In the genomic region with DNA sequence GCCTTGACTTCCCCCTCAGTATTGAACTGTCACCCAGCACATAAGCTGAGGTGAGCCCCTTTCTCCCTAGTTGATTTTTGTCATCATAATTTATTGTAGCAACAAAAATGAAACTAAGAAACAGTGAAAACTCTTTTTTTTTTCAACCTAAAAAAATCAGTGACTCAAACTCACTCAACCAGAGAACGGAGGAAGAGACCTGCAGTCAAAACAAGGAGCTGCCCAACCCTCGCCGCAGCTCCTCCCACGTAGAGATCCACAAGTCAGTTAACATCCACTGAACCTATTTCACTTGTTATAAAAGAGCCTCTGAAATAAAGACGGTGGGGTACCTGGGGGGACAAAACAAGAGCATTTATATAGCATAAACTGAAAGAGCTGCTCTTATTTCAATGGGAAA, we compare ENCODE assay signal across 25 mouse cellular contexts. TPM values are rescaled to one million over a fixed set of nuclear protein-coding genes. Genes with fewer than 3 reads are reported as not detected.
DNase-seq lines count a peak whose midpoint lies in the region; ATAC-seq and TF ChIP-seq lines count a peak whose summit lies in the region.
"Had no signal": no experiment of that assay in that cellular context is flagged by ENCODE, and none has a peak within 500 bp of the region (broad histone marks: within the 10 kb centered on the region; RNA-seq: fewer than 3 reads in every experiment).

No protein-coding gene starts in this region.

- no peaks in the 10 kb centered on the region for H3K27me3 ChIP-seq in spleen, adult 2 months (ENCODE audit: control insufficient read depth, insufficient read depth, low read length)
- H3K27me3 ChIP-seq: embryonic facial prominence, embryonic 15.5 days; hindbrain, embryonic 15.5 days; liver, embryonic 12.5 days; midbrain, embryonic 13.5 days; neural tube, embryonic 13.5 days; stomach, embryonic 15.5 days had no signal

- WGBS in spleen, adult 2 months, result 33% methylated on average over 5 of the region's 5 CpGs

- H3K36me3 ChIP-seq in spleen, adult 2 months (ENCODE audit: control insufficient read depth, insufficient read depth, low read length), result no peaks in the 10 kb centered on the region; the same call in 1 of the 2 replicates

- TF ChIP-seq CTCF in spleen, adult 2 months (IDR thresholded peaks at IDR 0.05; ENCODE audit: extremely low read depth, insufficient read depth, insufficient read length, insufficient replicate concordance), result no peak

- DNase-seq in spleen, adult 2 months (ENCODE audit: low read depth in 1 of 2, low spot score in 2 of 2), result peak; percentile 25 to 55
- DNase-seq in spleen, postnatal 4 days (ENCODE audit: low spot score in 2 of 2), result no peak
- DNase-seq in brain, adult 2 months (ENCODE audit: low read depth, low spot score), result peak; percentile 27
- no peak for DNase-seq in urinary bladder, adult 18-20 months (ENCODE audit: low spot score in 2 of 2)
- DNase-seq in cerebellum, adult 9-10 months, result no peak
- DNase-seq: adrenal gland, postnatal 10 days; cerebellum, adult 9-11 months; forebrain, postnatal 0 days; kidney, postnatal 25 days; lung, adult 18-20 months; lung, postnatal 10 days; right cerebral cortex, postnatal 4 days; thymus, adult 18-20 months; thymus, postnatal 36 days had no signal

- peak; percentile 83 for ATAC-seq in CD4-positive, CD25-positive, alpha-beta regulatory T cell, adult 4 months
- no peak for ATAC-seq in cerebellum, adult (ENCODE audit: insufficient number of reproducible peaks, low FRiP score, low TSS enrichment)
- ATAC-seq: forebrain, postnatal 0 days; intestine, postnatal 0 days; liver, embryonic 12.5 days; midbrain, embryonic 13.5 days had no signal

- peaks cover 23% of the 10 kb centered on the region for H3K4me1 ChIP-seq in spleen, adult 2 months (ENCODE audit: control insufficient read depth, insufficient read depth, insufficient read length)
- H3K4me1 ChIP-seq: embryonic facial prominence, embryonic 15.5 days; hindbrain, embryonic 15.5 days; midbrain, embryonic 13.5 days; neural tube, embryonic 13.5 days had no signal

- no peak for TF ChIP-seq POLR2A in spleen, adult 2 months (IDR thresholded peaks at IDR 0.05; ENCODE audit: low read depth, low read length)

- H3K4me3 ChIP-seq in spleen, adult 2 months (ENCODE audit: extremely low read depth, insufficient read depth, insufficient read length), result peak overlapping the region; percentile 36; the same call in 1 of the 2 replicates
- H3K4me3 ChIP-seq: embryonic facial prominence, embryonic 15.5 days; heart, embryonic 10.5 days; hindbrain, embryonic 15.5 days; layer of hippocampus, adult 2 months; liver, embryonic 12.5 days; midbrain, embryonic 13.5 days; neural tube, embryonic 13.5 days; stomach, embryonic 15.5 days had no signal

- peak overlapping the region; percentile 44 for H3K27ac ChIP-seq in spleen, adult 2 months (ENCODE audit: insufficient read depth, low read length)
- H3K27ac ChIP-seq: embryonic facial prominence, embryonic 15.5 days; heart, embryonic 10.5 days; hindbrain, embryonic 15.5 days; layer of hippocampus, adult 2 months; liver, embryonic 12.5 days; midbrain, embryonic 13.5 days; neural tube, embryonic 13.5 days; stomach, embryonic 15.5 days had no signal

RNA-seq across cellular contexts. Expression of gene Insr, which starts 30.7 kb away (rescaled TPM):
- polyA plus RNA-seq in spleen, adult 2 months (2012; rRNA removed), result 7.2 and 10.1 TPM in 2 replicates
- polyA plus RNA-seq in CD4-positive, CD25-positive, alpha-beta regulatory T cell, adult 4 months (2017; shearing (Covaris generic)), result 10 to 100 TPM; 10.6 to 12.0 TPM

Comparison
In these comparisons a context has a peak if more than half of its experiments do, and no peak if none do; other contexts are left out.
1. DNase-seq: peak in spleen, adult 2 months (2 of 2) and brain, adult 2 months (single experiment); none in spleen, postnatal 4 days (0 of 2), urinary bladder, adult 18-20 months (0 of 2) and cerebellum, adult 9-10 months (single experiment).